Mouse (Mus musculus) embryonic facial prominence, embryonic 13.5 days (tissue): Measurements from ENCODE around the gene Hes5. TPM values are rescaled to one million over a fixed set of nuclear protein-coding genes. Genes with fewer than 3 reads are reported as not detected.
A peak's percentile ranks its signal among the peaks of the same experiment; 100 is the strongest.

Experiments used
- ATAC-seq: fragments of 200-750 bp; cut with Nextera tagmentation; 2 replicates; pipeline ENCODE4 v1.8.0; 2017; ENCODE audit warnings: low read depth; ENCODE audit not compliant: insufficient number of reproducible peaks, insufficient read depth, low FRiP score, low TSS enrichment
- H3K27ac ChIP-seq: fragments of 300-500 bp; sonication (generic); 2 replicates; pipeline ENCODE4 v1.5.1; 2015; ENCODE audit warnings: moderate library complexity, mild to moderate bottlenecking, inconsistent platforms
- H3K27me3 ChIP-seq: fragments of 300-500 bp; sonication (generic); 2 replicates; pipeline ENCODE4 v1.6.1; 2015; ENCODE audit warnings: mild to moderate bottlenecking, inconsistent platforms
- H3K36me3 ChIP-seq: fragments of 300-500 bp; sonication (generic); 2 replicates; pipeline ENCODE4 v1.6.1; 2015; ENCODE audit warnings: mild to moderate bottlenecking, inconsistent platforms
- H3K4me1 ChIP-seq: fragments of 300-500 bp; sonication (generic); 2 replicates; pipeline ENCODE4 v1.6.1; 2015; ENCODE audit warnings: inconsistent platforms
- H3K4me2 ChIP-seq: fragments of 300-500 bp; sonication (generic); 2 replicates; pipeline ENCODE4 v1.6.1; 2015; ENCODE audit warnings: moderate library complexity, mild to moderate bottlenecking, inconsistent platforms
- H3K4me3 ChIP-seq: fragments of 300-500 bp; sonication (generic); 2 replicates; pipeline ENCODE4 v1.5.1; 2015; ENCODE audit warnings: mild to moderate bottlenecking, inconsistent platforms
- H3K9ac ChIP-seq: fragments of 300-500 bp; sonication (generic); 2 replicates; pipeline ENCODE4 v1.6.1; 2015; ENCODE audit warnings: mild to moderate bottlenecking, inconsistent platforms
- H3K9me3 ChIP-seq: fragments of 300-500 bp; sonication (generic); 2 replicates; pipeline ENCODE4 v1.6.1; 2016; ENCODE audit warnings: inconsistent platforms
- WGBS: fragments of 180-500 bp; shearing (Covaris S2); methylation state at CpG from one replicate; pipeline ENCODE4 v1.1.7; 2015; ENCODE audit warnings: mixed read lengths; 5-methylcytosine and 5-hydroxymethylcytosine counted together
- polyA plus RNA-seq: library from polyadenylated mRNA; unstranded; fragments of >200 nt; fragmentation: Nextera tagmentation; extraction: Ambion mirVana; gene quantifications from 2 replicates; pipeline ENCODE4 v1.2.1, GENCODE M21; 2015

The Hes5 gene
- polyA plus RNA-seq, 1 experiment from 2014 or later = 6.0 TPM

DNA sequence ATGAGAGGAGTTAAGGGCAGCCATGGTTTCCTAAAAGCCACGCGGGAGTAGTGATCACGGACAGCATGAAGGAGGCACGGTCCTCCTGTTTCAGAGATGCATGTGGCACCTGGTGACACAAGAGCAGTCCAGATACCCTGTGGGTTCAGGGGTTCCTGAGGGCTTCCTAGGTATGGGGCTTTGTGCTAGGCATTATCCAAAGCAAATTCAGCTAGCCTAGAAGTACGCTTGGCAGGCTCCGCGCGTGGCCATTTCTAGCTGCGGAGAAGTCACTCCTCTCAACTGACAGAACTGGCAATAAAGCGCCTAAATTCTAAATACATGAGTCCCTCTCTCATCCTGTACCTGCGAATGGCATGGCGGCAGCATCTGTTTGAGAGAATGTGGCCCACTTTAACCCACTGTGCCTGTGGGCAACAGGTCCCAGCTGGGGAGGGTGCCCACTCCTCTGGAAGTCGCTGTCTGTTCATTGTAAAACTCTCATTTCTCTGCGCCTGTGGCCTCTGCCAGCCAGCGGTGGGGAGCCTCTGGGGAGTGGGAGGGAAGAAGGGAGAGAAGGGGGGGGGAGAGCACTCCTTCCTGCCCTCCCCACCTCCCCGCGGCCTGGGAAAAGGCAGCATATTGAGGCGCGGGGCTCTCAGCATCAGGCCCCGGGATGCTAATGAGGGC lies 568 bp upstream of the Hes5 start:
- peaks cover 55% of the 10 kb centered on the region for H3K4me1 ChIP-seq
- 24% methylated on average over 20 of the region's 20 CpGs for WGBS

DNA sequence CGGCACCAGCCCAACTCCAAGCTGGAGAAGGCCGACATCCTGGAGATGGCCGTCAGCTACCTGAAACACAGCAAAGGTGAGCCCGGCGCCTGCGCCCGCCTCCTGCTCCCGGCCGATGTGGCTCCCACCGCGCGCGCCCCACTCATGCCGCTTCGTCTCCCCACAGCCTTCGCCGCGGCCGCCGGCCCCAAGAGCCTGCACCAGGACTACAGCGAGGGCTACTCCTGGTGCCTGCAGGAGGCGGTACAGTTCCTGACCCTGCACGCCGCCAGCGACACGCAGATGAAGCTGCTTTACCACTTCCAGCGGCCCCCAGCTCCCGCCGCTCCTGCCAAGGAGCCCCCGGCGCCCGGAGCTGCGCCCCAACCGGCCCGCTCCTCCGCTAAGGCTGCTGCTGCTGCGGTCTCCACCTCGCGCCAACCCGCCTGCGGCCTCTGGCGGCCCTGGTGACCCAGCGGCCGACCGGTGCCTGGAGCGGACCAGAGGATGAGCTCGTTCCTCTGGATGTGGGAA lies 559 bp downstream of the Hes5 start:
- 1% methylated on average over 30 of the region's 47 CpGs for WGBS
- Histone ChIP-seq H3K4me1 (peaks cover 64% of the 10 kb centered on the region), H3K36me3 (peaks cover 5% of the 10 kb centered on the region; the same call in 1 of the 2 replicates), H3K4me3 (peak overlapping the region; percentile 49), H3K4me2 (peak overlapping the region; percentile 83), H3K9ac (peak overlapping the region; percentile 66), H3K27me3 (peaks cover 69% of the 10 kb centered on the region), H3K9me3 (no peaks in the 10 kb centered on the region), H3K27ac (no peak overlapping the region)
- ATAC-seq = no peak

More for the DNA sequence above, 568 bp upstream of the Hes5 start:
- no peaks in the 10 kb centered on the region for H3K9me3 ChIP-seq
- H3K36me3 ChIP-seq = no peaks in the 10 kb centered on the region
- H3K27ac ChIP-seq = no peak overlapping the region
- peak overlapping the region; percentile 49 for H3K4me3 ChIP-seq
- H3K27me3 ChIP-seq = peaks cover 80% of the 10 kb centered on the region
- no peak for ATAC-seq
- peak overlapping the region; percentile 66 for H3K9ac ChIP-seq
- peak overlapping the region; percentile 83 for H3K4me2 ChIP-seq

DNA sequence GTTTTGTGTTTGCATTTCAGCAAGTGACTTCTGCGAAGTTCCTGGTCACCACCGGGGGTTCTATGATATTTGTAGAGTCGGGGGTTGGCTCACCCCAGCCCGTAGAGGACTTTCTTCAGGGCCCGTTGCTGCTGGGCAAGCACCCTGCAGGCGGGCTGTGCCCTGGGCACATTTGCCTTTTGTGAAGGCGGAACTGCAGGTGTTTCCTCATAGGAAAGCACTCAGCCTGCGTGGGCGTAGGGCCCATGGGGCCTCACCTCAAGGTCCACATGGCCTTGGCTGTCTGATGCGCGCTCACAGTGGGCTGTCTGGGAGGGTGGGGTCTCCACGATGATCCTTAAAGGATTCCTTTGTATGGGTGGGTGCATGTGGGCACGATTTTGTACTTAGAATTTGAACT lies 1.2 kb downstream of the Hes5 start:
- H3K4me1 ChIP-seq = peaks cover 64% of the 10 kb centered on the region
- no peaks in the 10 kb centered on the region for H3K9me3 ChIP-seq
- no peak overlapping the region for H3K27ac ChIP-seq
- peak overlapping the region; percentile 49 for H3K4me3 ChIP-seq
- 15% methylated on average over 13 of the region's 13 CpGs for WGBS
- ATAC-seq = no peak
- H3K27me3 ChIP-seq = peaks cover 65% of the 10 kb centered on the region
- peaks cover 7% of the 10 kb centered on the region; the same call in 1 of the 2 replicates for H3K36me3 ChIP-seq
- H3K9ac ChIP-seq = no peak overlapping the region
- peak overlapping the region; percentile 83 for H3K4me2 ChIP-seq

DNA sequence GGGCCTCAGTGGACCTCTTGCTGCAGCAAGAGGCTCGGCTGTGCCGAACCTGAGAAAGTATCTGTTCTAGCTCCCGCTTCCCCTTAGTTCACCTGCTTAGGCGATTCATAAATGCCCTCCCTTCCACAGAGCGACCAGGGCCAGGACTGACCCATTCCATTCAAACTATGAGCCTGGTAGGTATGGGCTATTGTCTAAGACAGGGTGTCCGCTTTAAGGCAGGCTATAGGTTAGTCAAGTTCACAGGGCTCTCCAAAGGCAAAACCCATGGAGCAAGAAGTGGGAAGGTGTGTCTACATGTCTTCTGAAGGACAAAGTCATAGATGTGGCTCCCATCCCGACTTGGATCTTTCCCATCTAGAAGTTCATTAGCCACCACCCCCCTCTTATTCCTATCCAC lies 2.0 kb downstream of the Hes5 start:
- Histone ChIP-seq H3K27me3 (peaks cover 57% of the 10 kb centered on the region), H3K27ac (no peak overlapping the region), H3K9ac (no peak overlapping the region), H3K4me2 (peak overlapping the region; percentile 83), H3K36me3 (peaks cover 10% of the 10 kb centered on the region; the same call in 1 of the 2 replicates), H3K9me3 (no peaks in the 10 kb centered on the region), H3K4me1 (peaks cover 61% of the 10 kb centered on the region), H3K4me3 (0 out of 2 replicates have a peak overlapping the region, but pooled peaks have one; percentile 85)
- WGBS = 79% methylated on average over 7 of the region's 7 CpGs
- ATAC-seq = no peak

DNA sequence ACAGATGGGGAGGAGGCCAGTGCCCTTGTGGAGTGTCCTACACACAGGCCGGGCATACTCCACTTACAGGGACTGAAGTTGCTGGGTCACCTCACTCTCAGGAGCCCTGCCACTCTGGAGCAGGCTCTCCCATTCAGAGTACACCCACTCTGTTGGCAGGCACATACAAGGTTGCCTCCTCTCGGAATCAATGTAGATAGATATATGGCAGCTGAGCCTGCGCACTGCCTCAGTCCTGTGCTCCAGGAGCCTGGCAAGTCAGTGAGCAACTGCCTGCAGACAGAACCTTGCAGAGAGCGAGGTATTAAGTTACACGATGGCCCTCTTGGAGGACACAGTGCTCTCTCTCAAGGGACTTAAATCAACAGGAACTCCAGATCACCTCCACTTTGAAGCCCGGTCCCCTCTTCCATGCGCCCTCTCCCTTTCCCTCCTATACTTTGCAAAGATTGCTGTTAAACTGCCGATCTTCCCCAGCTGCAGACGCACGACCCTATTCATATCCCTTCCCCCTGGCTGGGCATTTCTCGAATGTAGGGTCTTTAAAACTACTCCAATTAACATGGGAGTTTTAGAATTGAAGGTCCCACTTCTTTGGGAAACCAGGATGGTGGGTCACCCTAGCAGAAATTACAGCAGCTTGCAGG lies 2.6 kb downstream of the Hes5 start:
- peaks cover 14% of the 10 kb centered on the region; the same call in 1 of the 2 replicates for H3K36me3 ChIP-seq
- no peak for ATAC-seq
- H3K27ac ChIP-seq = no peak overlapping the region
- H3K9me3 ChIP-seq = no peaks in the 10 kb centered on the region
- H3K4me2 ChIP-seq = peak overlapping the region; percentile 67
- H3K4me1 ChIP-seq = peaks cover 54% of the 10 kb centered on the region
- peaks cover 51% of the 10 kb centered on the region for H3K27me3 ChIP-seq
- peak overlapping the region; percentile 93 for H3K9ac ChIP-seq
- 24% methylated on average over 11 of the region's 11 CpGs for WGBS
- peak overlapping the region; percentile 85 for H3K4me3 ChIP-seq

DNA sequence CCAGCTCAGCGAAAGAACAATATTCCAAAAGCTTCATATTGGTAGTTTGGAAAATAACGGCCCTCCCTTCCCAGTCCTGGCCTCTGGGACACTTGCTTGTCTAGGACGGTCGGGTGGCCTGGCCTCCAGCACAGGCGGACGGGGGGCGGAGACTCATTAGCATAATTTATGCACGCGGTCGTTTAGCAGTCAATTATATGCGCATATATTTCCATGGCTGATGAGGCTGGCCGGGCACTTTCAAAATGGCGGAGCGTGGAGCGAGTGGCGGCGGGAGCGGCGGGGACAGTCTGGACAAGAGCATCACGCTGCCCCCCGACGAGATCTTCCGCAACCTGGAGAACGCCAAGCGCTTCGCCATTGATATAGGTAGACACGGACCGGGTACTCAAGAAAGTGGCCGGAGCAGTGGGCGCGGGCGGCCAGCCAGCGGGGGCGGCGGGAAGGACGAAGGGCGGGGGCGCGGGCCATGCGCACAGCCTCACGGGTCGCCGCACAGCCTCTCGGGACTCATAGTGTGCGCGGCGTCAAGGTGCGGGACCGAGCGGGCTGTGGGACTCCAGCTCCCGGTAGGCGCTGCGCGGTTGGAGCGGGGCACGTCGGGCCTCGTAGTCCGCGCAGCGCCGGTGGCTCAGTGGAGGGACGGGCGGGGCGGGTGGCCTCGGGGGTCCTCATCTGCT lies 3.3 kb downstream of the Hes5 start, which contains the start of gene Pank4:
Gene Pank4 (plus strand): TSS at position 223 of the 680 bp plus-strand sequence.
- Histone ChIP-seq H3K9ac (peak within 1 kb of the TSS; percentile 93), H3K9me3 (no peaks in the 10 kb centered on the region), H3K4me3 (peak within 1 kb of the TSS; percentile 85), H3K27me3 (peaks cover 43% of the 10 kb centered on the region), H3K36me3 (peaks cover 16% of the 10 kb centered on the region), H3K4me1 (peaks cover 49% of the 10 kb centered on the region), H3K27ac (peak within 1 kb of the TSS; percentile 88), H3K4me2 (peak within 1 kb of the TSS; percentile 67)
- peak; percentile 91 for ATAC-seq
- WGBS = 1% methylated on average over 45 of the region's 66 CpGs

DNA sequence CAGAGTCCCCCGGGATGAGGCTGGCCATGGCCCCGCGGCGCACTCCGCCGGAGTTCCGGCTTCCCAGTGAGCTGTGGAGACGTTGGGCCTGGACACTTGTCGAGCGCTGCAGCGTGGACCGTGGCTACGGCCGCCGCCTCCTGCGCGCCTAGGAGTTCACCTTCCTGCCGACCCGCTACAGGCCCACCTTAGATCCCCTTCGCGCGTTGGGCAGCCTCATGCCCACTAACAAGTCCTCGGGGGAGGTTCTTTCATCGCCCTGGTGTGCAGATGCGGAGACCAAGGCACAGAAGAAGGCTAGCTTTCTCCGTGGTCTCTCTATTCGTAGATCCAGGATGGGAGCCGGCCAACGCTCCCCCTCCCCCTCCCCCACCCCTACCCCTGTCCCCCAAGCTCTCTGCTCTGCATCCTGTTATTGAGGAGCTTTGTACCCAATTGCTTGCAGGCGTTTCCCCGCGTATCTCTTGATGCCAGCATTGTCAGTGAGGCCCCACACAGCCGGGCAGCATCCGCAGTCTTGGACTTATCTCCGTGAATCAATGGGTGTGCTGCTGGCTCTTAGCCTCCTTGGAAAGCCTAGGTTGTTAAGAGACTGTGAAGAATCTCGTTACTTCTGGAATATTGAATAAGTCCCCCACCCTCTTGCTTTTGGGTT lies 4.0 kb downstream of the Hes5 start:
- Histone ChIP-seq H3K4me1 (peaks cover 48% of the 10 kb centered on the region), H3K36me3 (peaks cover 23% of the 10 kb centered on the region), H3K4me2 (peak overlapping the region; percentile 67), H3K27me3 (peaks cover 37% of the 10 kb centered on the region), H3K9me3 (no peaks in the 10 kb centered on the region), H3K27ac (peak overlapping the region; percentile 88), H3K9ac (peak overlapping the region; percentile 93), H3K4me3 (peak overlapping the region; percentile 85)
- ATAC-seq = no peak
- WGBS = under 1% methylated on average over 36 of the region's 36 CpGs

DNA sequence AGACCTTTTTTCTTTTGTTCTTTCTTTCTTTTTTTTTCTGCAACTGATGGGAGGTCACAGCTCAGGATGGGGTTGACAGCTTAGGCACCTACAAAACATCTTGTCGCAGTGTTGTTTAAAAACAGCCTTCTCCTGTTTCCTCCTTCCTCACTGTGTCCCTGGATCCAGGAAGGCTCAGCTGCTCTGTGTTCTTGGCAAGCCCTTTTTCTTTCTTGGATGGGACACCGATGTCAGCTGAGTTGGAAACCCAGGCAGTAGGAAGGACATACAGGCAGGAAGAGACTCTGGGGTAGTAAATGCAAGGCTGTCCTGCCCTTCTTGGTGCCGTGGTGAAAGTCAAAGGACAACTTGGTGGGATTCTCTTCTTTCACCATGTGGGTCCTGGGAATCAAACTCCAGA lies 5.1 kb downstream of the Hes5 start:
- Histone ChIP-seq H3K9me3 (no peaks in the 10 kb centered on the region), H3K9ac (peak overlapping the region; percentile 93), H3K4me1 (peaks cover 37% of the 10 kb centered on the region), H3K27me3 (peaks cover 25% of the 10 kb centered on the region), H3K4me2 (peak overlapping the region; percentile 67; the same call in 1 of the 2 replicates), H3K27ac (no peak overlapping the region), H3K36me3 (peaks cover 34% of the 10 kb centered on the region), H3K4me3 (no peak overlapping the region)
- 80% methylated on average over 3 of the region's 3 CpGs for WGBS
- ATAC-seq = no peak

DNA sequence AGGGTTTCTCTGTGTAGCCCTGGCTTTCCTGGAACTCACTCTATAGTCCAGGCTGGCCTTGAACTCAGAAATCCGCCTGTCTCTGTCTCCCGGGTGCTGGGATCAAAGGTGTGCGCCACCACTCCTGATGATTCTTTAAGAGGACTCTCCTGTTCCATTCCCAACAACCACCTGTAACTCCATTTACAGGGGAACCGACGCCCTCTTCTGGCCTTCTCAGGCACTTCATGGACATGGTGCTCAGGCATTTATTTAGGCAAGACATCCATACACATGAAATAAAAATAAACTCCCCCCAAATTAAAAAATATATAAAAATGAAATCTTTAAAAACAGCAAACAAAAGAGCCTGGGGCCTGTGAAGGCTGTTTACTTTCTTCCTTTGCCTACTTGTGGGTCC lies 6.5 kb downstream of the Hes5 start:
- 65% methylated on average over 5 of the region's 5 CpGs for WGBS
- ATAC-seq = no peak

DNA sequence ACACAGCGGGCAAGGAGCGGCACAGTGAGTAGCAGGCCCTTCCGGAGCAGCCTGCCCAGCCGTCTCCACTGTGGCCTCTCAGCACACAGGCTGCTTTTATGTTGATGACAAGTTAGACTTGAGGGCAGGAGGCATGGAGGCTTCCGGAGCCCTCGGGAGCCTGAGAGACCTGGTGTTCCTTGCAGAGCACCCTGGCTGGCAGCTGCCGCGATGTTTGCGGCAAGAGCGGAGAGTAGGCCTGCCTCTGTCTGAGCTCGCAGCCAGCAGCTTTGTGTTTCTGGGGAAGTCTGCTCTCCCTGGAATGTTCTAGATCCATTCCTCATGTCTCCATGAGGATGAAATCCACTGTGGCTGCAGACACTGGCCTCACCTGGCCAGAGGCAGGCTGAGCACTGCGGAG lies 11.8 kb downstream of the Hes5 start:
- no peak overlapping the region for H3K4me2 ChIP-seq
- H3K9me3 ChIP-seq = no peaks in the 10 kb centered on the region
- H3K36me3 ChIP-seq = peaks cover 92% of the 10 kb centered on the region
- no peaks in the 10 kb centered on the region for H3K4me1 ChIP-seq
- no peak overlapping the region for H3K4me3 ChIP-seq
- no peak for ATAC-seq
- no peak overlapping the region for H3K9ac ChIP-seq
- 95% methylated on average over 12 of the region's 12 CpGs for WGBS
- H3K27me3 ChIP-seq = no peaks in the 10 kb centered on the region
- H3K27ac ChIP-seq = no peak overlapping the region

More for the DNA sequence above, 6.5 kb downstream of the Hes5 start:
- H3K9ac ChIP-seq = no peak overlapping the region
- H3K36me3 ChIP-seq = peaks cover 47% of the 10 kb centered on the region
- peaks cover 12% of the 10 kb centered on the region for H3K27me3 ChIP-seq
- H3K27ac ChIP-seq = no peak overlapping the region
- H3K4me2 ChIP-seq = no peak overlapping the region
- H3K9me3 ChIP-seq = no peaks in the 10 kb centered on the region
- no peak overlapping the region for H3K4me3 ChIP-seq
- peaks cover 26% of the 10 kb centered on the region for H3K4me1 ChIP-seq

DNA sequence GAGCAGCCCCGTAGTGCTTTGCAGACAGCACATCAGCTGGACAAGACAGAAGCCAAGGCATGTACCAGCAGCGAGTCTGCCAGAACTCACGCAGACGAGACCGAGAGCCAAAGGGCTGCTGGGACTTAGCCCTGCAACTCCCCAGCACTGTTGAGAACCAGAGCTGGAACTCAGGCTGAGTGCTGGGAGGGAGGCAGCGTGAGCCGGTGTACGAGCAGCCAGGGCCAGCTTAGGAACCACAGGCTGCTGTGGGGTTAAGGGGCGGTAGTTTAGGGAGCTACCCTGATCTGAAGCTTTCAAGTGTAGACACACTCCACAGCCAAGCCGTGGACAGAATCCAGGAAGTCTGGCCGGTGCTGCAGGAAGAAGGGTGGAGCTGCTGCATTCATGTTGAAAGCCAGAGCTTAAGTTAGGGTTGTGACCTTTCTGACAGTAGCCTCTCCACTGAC lies 13.5 kb downstream of the Hes5 start:
- Histone ChIP-seq H3K4me1 (no peaks in the 10 kb centered on the region), H3K4me2 (no peak overlapping the region), H3K27ac (no peak overlapping the region), H3K27me3 (no peaks in the 10 kb centered on the region), H3K9me3 (no peaks in the 10 kb centered on the region), H3K9ac (no peak overlapping the region), H3K36me3 (peaks cover 100% of the 10 kb centered on the region), H3K4me3 (no peak overlapping the region)
- no peak for ATAC-seq
- WGBS = 87% methylated on average over 11 of the region's 11 CpGs
